Mouse (Mus musculus): ENCODE measurements around the gene Gbp2b. TPM values are rescaled to one million over a fixed set of nuclear protein-coding genes. Genes with fewer than 3 reads are reported as not detected.

Gene Gbp2b
- polyA plus RNA-seq, 1 experiment from 2014 or later = 4.1 TPM

DNA sequence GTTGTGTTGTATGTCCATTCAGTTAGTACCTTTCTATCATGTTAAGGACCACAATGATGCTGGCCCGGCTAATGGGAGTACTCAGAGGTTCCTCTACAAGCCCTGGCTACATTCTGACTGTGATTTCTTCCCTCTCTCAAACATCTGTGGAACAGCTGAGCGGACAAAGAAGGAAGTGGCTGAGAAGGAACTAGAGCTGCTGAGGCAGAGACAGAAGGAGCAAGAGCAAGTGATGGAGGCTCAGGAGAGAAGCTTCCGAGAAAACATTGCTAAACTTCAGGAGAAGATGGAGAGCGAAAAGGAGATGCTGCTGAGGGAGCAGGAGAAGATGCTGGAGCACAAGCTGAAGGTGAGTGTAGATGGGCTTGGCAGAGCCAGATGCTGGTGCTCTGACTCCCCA is 23.9 kb upstream of the Gbp2b start:
- ChIA-PET POLR2A (no interaction called here), CTCF (no interaction called here)
- ATAC-seq (no peak), DNase-seq (ENCODE audit: low read depth, low spot score) (no peak)
- in situ Hi-C loops (cut with MboI; ENCODE audit: low pct_unique_long_range_greater_than_20kb) = no loop called here
- TF ChIP-seq CTCF (IDR thresholded peaks at IDR 0.05) = no peak
- no peaks in the 10 kb centered on the region for H3K27me3 ChIP-seq

DNA sequence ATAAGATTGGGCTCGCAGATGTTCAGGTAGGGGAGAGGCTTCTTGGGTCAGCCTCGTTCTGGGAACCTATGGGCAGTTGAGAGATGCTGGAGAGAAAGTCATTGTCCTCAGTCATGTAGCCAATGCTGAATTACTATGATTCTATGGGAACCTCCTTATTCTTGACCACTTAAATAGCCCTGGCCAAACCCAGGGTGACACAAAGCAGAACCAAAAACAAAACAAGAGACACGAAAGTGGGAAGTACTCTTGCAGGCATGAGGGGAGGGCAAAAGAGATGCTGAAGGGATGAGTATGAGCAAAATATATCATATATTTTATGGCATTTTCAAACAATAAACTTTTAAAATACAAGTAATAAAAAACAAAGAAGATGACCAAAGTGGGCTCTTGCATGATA is 17.5 kb upstream of the Gbp2b start:
- no peak for TF ChIP-seq CTCF (IDR thresholded peaks at IDR 0.05)
- DNase-seq (ENCODE audit: low read depth, low spot score) (no peak), ATAC-seq (no peak)
- ChIA-PET CTCF (no interaction called here), POLR2A (no interaction called here)
- no peaks in the 10 kb centered on the region for H3K27me3 ChIP-seq
- in situ Hi-C loops (cut with MboI; ENCODE audit: low pct_unique_long_range_greater_than_20kb) = no loop called here

DNA sequence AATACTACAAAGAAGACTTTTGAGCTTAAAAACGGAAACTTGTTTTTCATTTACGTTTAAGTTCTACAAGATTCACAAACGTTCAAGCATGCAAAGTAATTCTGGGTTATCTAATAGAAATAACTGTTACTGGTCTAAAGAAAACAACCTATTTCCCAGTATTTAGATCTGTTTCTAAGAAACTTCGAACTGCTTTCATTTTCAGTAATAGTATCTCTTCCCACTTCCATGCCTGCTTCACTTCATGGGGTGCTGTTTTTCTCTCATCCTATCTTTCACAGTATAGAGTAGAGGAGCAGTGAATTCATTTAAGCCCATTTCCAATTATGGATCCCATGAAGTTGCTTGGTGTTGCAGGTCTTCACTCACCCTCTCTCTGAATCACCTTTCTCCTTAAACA is 16.3 kb upstream of the Gbp2b start:
- DNase-seq (ENCODE audit: low read depth, low spot score) (no peak), ATAC-seq (no peak)
- no peaks in the 10 kb centered on the region for H3K27me3 ChIP-seq
- TF ChIP-seq CTCF (IDR thresholded peaks at IDR 0.05) = no peak
- CTCF ChIA-PET = no interaction called here
- POLR2A ChIA-PET = interaction anchor here (0.9 kb wide), 1 partner anchor 111 kb away, joined by 4 read pairs; no protein-coding TSS in a partner anchor
- in situ Hi-C loops (cut with MboI; ENCODE audit: low pct_unique_long_range_greater_than_20kb) = no loop called here

DNA sequence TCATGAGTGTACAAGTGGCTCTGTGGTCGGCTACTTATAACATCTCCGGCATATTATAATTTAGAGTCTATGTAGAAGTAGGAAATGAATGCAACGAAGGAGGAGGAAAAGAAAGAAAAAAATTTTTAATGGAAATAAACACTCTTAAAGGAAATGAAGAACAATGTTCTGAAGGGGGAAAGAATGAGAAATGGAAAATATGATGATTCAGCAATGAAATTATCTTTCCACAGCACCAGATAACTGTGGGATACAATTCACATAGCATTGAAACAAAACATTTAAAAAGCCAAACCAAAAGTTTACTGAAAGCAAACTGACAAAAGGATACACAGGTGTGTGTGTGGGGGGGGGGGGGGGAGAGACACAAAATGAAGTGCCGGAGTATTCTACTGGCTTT is 11.6 kb upstream of the Gbp2b start:
- ATAC-seq (no peak), DNase-seq (ENCODE audit: low read depth, low spot score) (no peak)
- no peaks in the 10 kb centered on the region for H3K27me3 ChIP-seq
- in situ Hi-C loops (cut with MboI; ENCODE audit: low pct_unique_long_range_greater_than_20kb) = no loop called here
- TF ChIP-seq CTCF (IDR thresholded peaks at IDR 0.05) = no peak
- ChIA-PET CTCF (interaction anchor here (1.3 to 2.4 kb wide), 2 partner anchors 11 to 21 kb away, joined by 5 to 7 read pairs; partner anchors contain the start of gene Gbp2b), POLR2A (no interaction called here)

DNA sequence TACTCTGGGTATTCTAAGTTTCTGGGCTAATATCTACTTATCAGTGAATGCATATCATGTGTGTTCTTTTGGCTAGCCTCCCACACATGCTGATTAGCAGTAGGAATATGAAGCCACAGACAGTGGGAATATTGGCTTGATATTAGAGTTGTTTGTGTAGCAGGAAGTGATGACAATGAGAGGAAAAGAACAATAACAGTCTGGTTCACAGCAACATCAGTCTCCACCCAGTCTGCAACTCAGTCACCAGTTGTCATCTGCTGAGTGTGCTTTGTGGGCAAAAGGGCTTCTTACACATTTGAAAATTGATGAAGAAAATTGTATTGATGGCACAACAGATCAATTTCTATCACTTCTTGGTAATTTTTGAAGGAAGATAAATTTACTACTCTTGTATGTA is 7.3 kb upstream of the Gbp2b start:
- ChIA-PET CTCF (interaction anchor here (1.0 to 1.3 kb wide), 2 partner anchors 21 to 27 kb away, joined by 3 read pairs; partner anchors contain the start of gene Gbp3), POLR2A (no interaction called here)
- DNase-seq (ENCODE audit: low read depth, low spot score) (no peak), ATAC-seq (no peak)
- H3K27me3 ChIP-seq = no peaks in the 10 kb centered on the region
- in situ Hi-C loops (cut with MboI; ENCODE audit: low pct_unique_long_range_greater_than_20kb) = no loop called here
- TF ChIP-seq CTCF (IDR thresholded peaks at IDR 0.05) = no peak

DNA sequence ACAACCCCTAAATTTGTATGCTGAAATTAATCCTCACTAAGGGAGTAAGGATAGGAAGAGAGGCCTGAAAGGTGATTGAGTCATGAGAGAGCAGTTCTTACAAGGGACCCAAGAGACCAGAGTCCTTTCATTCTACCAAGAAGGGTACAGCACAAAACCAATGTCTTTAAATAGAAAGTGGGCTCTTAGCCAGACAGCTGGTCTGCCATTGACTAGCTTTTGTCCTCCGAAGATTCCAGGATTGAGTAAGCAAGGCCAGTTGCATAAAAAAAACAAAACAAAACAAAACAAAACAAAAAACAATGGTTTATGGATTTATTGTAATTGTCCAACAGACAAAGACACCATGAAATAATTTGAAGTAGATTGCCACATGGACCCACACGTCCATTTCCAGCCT is 5.8 kb upstream of the Gbp2b start:
- DNase-seq (ENCODE audit: low read depth, low spot score) (no peak), ATAC-seq (no peak)
- in situ Hi-C loops (cut with MboI; ENCODE audit: low pct_unique_long_range_greater_than_20kb) = no loop called here
- ChIA-PET CTCF (interaction anchor here (1.1 to 1.7 kb wide), 2 partner anchors 23 to 89 kb away, joined by 3 to 5 read pairs; no protein-coding TSS in a partner anchor), POLR2A (interaction anchor here (0.7 kb wide), 1 partner anchor 127 kb away, joined by 4 read pairs; no protein-coding TSS in a partner anchor)
- no peak for TF ChIP-seq CTCF (IDR thresholded peaks at IDR 0.05)
- no peaks in the 10 kb centered on the region for H3K27me3 ChIP-seq

DNA sequence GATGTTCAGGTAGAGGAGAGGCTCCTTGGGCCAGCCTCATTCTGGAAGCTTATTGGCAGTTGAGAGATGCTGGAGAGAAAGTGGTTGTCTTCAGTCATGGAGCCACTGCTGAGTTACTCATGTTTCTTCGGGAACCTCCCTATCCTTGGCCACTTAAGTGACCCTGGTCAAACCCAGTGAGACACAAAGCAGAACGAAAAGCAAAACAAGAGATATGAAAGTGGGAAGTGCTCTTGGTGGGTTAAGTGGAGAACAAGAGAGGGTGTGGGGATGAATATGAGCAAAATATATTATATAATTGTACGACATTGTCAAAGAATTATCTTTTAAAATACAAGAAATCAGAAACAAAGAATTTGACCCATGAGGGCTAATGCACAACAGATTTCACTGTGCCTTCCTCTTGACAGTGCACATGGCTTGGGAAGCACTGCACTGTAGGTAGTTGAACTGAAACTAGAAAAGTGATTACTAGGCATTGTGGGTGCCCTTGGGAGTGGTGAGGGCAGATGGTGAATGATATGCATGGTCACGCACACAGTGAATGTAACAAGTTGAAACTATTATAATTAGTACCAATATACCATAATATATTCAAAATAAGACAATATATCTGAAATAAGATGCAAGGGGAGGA is 4.1 kb upstream of the Gbp2b start:
- POLR2A ChIA-PET = no interaction called here
- TF ChIP-seq CTCF (IDR thresholded peaks at IDR 0.05) = no peak
- CTCF ChIA-PET = interaction anchor here (1.1 to 1.2 kb wide), 2 partner anchors 21 to 31 kb away, joined by 3 read pairs; no protein-coding TSS in a partner anchor
- no peaks in the 10 kb centered on the region for H3K27me3 ChIP-seq
- DNase-seq (ENCODE audit: low read depth, low spot score) (no peak), ATAC-seq (no peak)
- in situ Hi-C loops (cut with MboI; ENCODE audit: low pct_unique_long_range_greater_than_20kb) = no loop called here

DNA sequence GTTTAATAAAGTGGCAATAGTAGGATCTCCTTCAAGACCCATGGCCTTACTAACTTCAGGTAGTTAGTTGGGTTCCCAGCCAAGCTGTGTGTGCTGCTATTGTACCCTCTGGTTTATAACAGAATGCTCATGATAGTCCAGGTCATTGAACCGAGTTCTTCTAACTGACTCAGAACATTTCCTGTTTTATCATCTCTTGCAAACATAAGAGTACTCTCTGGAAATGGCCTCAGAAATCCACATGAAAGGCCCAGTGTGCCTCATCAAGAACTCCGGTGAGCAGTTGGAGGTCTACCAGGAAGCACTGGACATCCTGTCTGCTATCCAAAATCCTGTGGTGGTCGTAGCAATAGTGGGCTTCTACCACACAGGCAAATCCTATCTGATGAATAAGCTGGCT is 3.3 kb downstream of the Gbp2b start:
- in situ Hi-C loops (cut with MboI; ENCODE audit: low pct_unique_long_range_greater_than_20kb) = no loop called here
- ATAC-seq (no peak), DNase-seq (ENCODE audit: low read depth, low spot score) (no peak)
- H3K27me3 ChIP-seq = no peaks in the 10 kb centered on the region
- TF ChIP-seq CTCF (IDR thresholded peaks at IDR 0.05) = no peak
- CTCF ChIA-PET = interaction anchor here (1.0 kb wide), 1 partner anchor 37 kb away, joined by 3 read pairs; no protein-coding TSS in a partner anchor
- POLR2A ChIA-PET = no interaction called here

DNA sequence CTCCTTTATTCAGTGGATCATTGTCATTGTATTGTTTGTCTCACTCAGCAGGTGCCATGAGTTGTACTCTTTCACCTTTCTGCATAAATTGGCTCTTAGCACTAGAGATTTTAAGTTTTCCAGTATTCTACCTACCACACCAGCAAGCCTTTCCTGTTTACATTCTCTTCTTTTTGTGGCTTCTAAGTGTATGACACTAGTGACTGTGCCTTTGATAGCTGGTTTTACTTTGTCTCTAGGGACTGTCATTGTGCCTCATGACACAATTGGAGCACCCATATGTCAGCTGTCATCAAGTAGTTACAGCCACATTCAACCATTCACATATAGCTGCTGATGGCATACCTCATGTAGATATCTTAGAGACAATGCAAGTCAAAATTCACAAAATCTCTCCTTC is 7.0 kb downstream of the Gbp2b start:
- in situ Hi-C loops (cut with MboI; ENCODE audit: low pct_unique_long_range_greater_than_20kb) = no loop called here
- no peaks in the 10 kb centered on the region for H3K27me3 ChIP-seq
- ChIA-PET POLR2A (no interaction called here), CTCF (interaction anchor here (1.1 to 10.8 kb wide), 6 partner anchors 9 to 107 kb away, joined by 3 to 155 read pairs (median 4); partner anchors contain the start of genes Gbp2 and Gbp3)
- TF ChIP-seq CTCF (IDR thresholded peaks at IDR 0.05) = no peak
- no peak for ATAC-seq
- DNase-seq (ENCODE audit: low read depth, low spot score) = no peak

DNA sequence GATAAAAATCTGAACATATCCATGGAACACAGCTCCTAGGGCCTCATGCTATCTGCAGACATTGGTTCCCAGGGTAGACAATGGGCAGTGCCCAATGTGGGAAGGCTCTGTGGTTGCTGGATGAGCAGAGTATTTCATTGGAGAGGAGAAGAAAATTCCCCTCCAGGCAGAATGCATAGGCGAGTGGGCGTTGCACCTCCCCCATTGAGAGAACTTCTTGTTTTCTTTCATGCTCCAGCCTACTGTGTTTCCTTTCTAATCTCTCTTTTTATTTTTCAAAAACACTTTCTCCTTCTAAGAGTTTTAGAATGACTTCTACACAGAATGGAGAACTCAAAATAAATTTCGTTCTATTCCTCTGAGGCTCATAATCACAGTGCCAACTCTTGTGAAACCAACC is 24.0 kb downstream of the Gbp2b start:
- in situ Hi-C loops (cut with MboI; ENCODE audit: low pct_unique_long_range_greater_than_20kb) = no loop called here
- ChIA-PET CTCF (interaction anchor here (0.7 to 11.6 kb wide), 13 partner anchors 12 to 167 kb away, joined by 3 to 155 read pairs (median 4); partner anchors contain the start of gene Gbp7), POLR2A (no interaction called here)
- TF ChIP-seq CTCF (IDR thresholded peaks at IDR 0.05) = no peak
- no peaks in the 10 kb centered on the region for H3K27me3 ChIP-seq
- DNase-seq (ENCODE audit: low read depth, low spot score) = no peak
- ATAC-seq = no peak

DNA sequence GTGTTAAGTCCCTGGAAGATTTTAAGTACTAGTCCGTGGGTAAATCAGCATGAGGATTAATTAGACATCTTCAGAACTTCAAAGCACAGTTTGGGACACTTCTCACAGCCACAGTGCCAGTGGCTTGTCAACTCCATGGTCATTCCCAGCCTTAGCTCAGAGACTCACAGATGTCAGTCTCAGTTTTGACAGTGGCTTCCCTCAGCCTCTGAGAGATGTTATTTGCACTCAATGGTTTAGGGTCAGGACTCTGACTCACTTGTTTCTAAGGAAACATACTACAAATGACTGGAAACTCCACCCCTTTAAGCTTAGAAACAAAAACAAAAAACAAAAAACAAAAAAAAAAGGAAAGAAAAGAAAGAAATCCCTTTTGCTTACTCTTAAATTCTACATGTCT is 25.0 kb downstream of the Gbp2b start:
- no peak for DNase-seq (ENCODE audit: low read depth, low spot score)
- H3K27me3 ChIP-seq = no peaks in the 10 kb centered on the region

More for the DNA sequence above, 25.0 kb downstream of the Gbp2b start:
- ChIA-PET POLR2A (interaction anchor here (2.4 kb wide), 1 partner anchor 9 kb away, joined by 11 read pairs; no protein-coding TSS in a partner anchor), CTCF (interaction anchor here (0.6 to 11.6 kb wide), 14 partner anchors 11 to 270 kb away, joined by 3 to 155 read pairs (median 4); partner anchors contain the start of genes Gbp3, Gbp5 and Gbp7)
- no peak for TF ChIP-seq CTCF (IDR thresholded peaks at IDR 0.05)
- in situ Hi-C loops (cut with MboI; ENCODE audit: low pct_unique_long_range_greater_than_20kb) = loop anchor here (5.0 kb wide), 1 partner anchor 127 kb away; the partner anchor contains the start of gene Gbp5
- ATAC-seq = no peak

Data from Patski (cell line).